Mouse (Mus musculus) liver, postnatal 0 days (tissue): Measurements from ENCODE around the gene Olfr901.

Source experiments
- CTCF ChIP-seq: sonication (generic); IDR thresholded peaks from 2 replicates; pipeline ENCODE4 v1.5.1; 2016; ENCODE audit warnings: antibody characterized with exemption, low read depth
- EP300 ChIP-seq: IDR thresholded peaks from 2 replicates; pipeline ENCODE4 v1.6.1; 2016; ENCODE audit warnings: antibody characterized with exemption, low read depth, mild to moderate bottlenecking

- TF ChIP-seq CTCF (no peak), EP300 (no peak)
Observed at GRCm38 (mm10) chr9:38447352-38447751, 18.1 kb downstream of the Olfr901 start, which contains the start of gene Olfr902.
